Mouse (Mus musculus) intestine, postnatal 0 days (tissue): ENCODE measurements around the gene Sox12. TPM values are rescaled to one million over a fixed set of nuclear protein-coding genes. Genes with fewer than 3 reads are reported as not detected.

Experiments
- ATAC-seq: fragments of 200-750 bp; cut with Nextera tagmentation; 2 replicates; pipeline ENCODE4 v1.8.0; 2017; ENCODE audit warnings: mild to moderate bottlenecking, moderate TSS enrichment, moderate library complexity
- H3K27ac ChIP-seq: fragments of 300-500 bp; sonication (generic); 2 replicates; pipeline ENCODE4 v1.5.1; 2014; ENCODE audit warnings: mild to moderate bottlenecking, low read depth, low read length, moderate library complexity
- H3K27me3 ChIP-seq: fragments of 300-500 bp; sonication (generic); replicated peaks from 2 replicates; pipeline ENCODE4 v1.6.1; 2014; ENCODE audit warnings: low read length, mixed read lengths; ENCODE audit not compliant: control insufficient read depth, insufficient read depth
- H3K36me3 ChIP-seq: fragments of 300-500 bp; sonication (generic); 2 replicates; pipeline ENCODE4 v1.6.1; 2014; ENCODE audit warnings: mild to moderate bottlenecking, moderate library complexity; ENCODE audit not compliant: control insufficient read depth, insufficient read depth
- H3K4me1 ChIP-seq: fragments of 300-500 bp; sonication (generic); replicated peaks from 2 replicates; pipeline ENCODE4 v1.6.1; 2014; ENCODE audit warnings: antibody characterized with exemption, low read length, mixed read lengths; ENCODE audit not compliant: control insufficient read depth, insufficient read depth
- H3K4me2 ChIP-seq: fragments of 300-500 bp; sonication (generic); replicated peaks from 2 replicates; pipeline ENCODE4 v1.6.1; 2014; ENCODE audit warnings: low read depth, mild to moderate bottlenecking, moderate library complexity
- H3K4me3 ChIP-seq: fragments of 300-500 bp; sonication (generic); 2 replicates; pipeline ENCODE4 v1.5.1; 2014; ENCODE audit warnings: low read depth, low read length
- H3K9ac ChIP-seq: fragments of 300-500 bp; sonication (generic); 2 replicates; pipeline ENCODE4 v1.6.1; 2014; ENCODE audit warnings: mild to moderate bottlenecking, low read depth, low read length
- H3K9me3 ChIP-seq: fragments of 300-500 bp; sonication (generic); 2 replicates; pipeline ENCODE4 v1.6.1; 2016; ENCODE audit warnings: mixed run types; ENCODE audit not compliant: control insufficient read depth
- CTCF ChIP-seq: sonication (generic); IDR thresholded peaks from 2 replicates; pipeline ENCODE4 v1.5.1; 2016; ENCODE audit warnings: low read depth, mild to moderate bottlenecking, control low read depth, antibody characterized with exemption, moderate library complexity
- WGBS: fragments of 180-500 bp; shearing (Covaris S2); extraction: QIAGEN DNeasy Blood & Tissue Kit; methylation state at CpG from one replicate; pipeline ENCODE4 v1.1.7; 2014; 5-methylcytosine and 5-hydroxymethylcytosine counted together
- polyA plus RNA-seq: library from polyadenylated mRNA; unstranded; fragments of >200 nt; fragmentation: Nextera tagmentation; extraction: Ambion mirVana; gene quantifications from 2 replicates; pipeline ENCODE4 v1.2.1, GENCODE M21; 2015

Gene Sox12
- polyA plus RNA-seq, 1 experiment from 2014 or later: 2.8 TPM

DNA sequence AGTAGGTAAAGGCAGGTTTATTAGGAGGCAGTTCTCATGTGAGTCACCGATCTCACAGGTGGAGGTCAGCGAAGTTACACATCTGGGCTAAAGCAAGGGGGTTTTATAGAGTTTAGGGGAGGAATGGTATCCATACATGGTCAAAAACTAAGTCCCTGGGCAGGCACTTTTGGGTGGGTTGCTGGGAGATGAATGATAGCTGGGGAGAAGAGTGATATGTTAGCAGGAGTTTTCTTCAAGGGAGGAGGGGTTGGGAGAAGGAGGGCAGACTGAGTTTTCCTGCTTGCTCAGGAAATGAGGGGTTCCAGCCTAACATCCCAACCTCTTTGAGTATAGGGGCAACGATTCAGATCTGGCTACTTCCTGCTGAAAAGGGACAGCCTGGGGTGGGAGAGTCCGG is 17.4 kb upstream of the Sox12 start, which contains the start of gene 6820408C15Rik:
Gene 6820408C15Rik (plus strand): TSS at position 301 of the 400 bp plus-strand sequence.
- 26% methylated on average over 4 of the region's 4 CpGs for WGBS
- no peak for ATAC-seq
- Histone ChIP-seq H3K27ac (peak within 1 kb of the TSS; percentile 94), H3K4me1 (no peaks in the 10 kb centered on the region; the same call in 1 of the 2 replicates), H3K4me3 (peak within 1 kb of the TSS; percentile 90), H3K27me3 (no peaks in the 10 kb centered on the region), H3K36me3 (no peaks in the 10 kb centered on the region), H3K9ac (peak within 1 kb of the TSS; percentile 97), H3K4me2 (peak within 1 kb of the TSS; percentile 86), H3K9me3 (no peaks in the 10 kb centered on the region; the same call in 1 of the 2 replicates)
- no peak for TF ChIP-seq CTCF

DNA sequence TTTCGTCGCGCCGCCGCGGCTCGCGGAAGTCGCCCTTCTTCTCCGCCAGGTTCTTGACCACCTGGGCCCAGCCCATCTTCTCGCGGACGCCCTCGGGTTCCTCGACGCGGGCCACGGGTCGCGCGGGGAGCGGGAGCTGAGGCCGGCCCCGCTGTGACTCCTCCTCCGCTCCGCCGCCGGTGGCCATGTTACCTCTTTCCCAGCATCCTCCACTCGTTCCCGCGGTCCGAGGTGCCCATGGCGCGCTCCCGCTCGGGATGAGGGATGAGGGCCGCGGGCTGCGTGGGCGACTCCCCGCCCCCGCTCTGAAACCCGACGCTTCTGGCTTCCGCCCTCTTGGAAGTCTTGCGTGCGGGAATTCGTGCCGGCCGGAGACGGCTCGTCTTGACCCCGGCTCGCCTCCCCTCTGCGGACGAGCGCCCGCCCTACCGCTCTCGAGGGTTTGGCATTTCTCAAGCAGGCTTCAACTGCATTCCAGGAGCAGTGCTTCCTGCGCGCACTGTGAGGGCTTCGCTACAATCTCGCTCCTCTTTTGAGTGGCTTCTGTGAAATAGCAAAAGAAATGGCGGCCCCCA is 16.8 kb upstream of the Sox12 start, which contains the start of gene Zcchc3:
Gene Zcchc3 (minus strand): TSS at position 437 of the 575 bp plus-strand sequence.
- TF ChIP-seq CTCF: no peak
- Histone ChIP-seq H3K4me1 (no peaks in the 10 kb centered on the region; the same call in 1 of the 2 replicates), H3K27me3 (no peaks in the 10 kb centered on the region), H3K9me3 (no peaks in the 10 kb centered on the region; the same call in 1 of the 2 replicates), H3K36me3 (no peaks in the 10 kb centered on the region), H3K9ac (peak within 1 kb of the TSS; percentile 97), H3K4me3 (peak within 1 kb of the TSS; percentile 90), H3K4me2 (peak within 1 kb of the TSS; percentile 86), H3K27ac (peak within 1 kb of the TSS; percentile 94)
- peak; percentile 76 for ATAC-seq
- under 1% methylated on average over 63 of the region's 65 CpGs for WGBS

- H3K27ac ChIP-seq: peak overlapping the region; percentile 94
Measured at GRCm38 (mm10) chr2:152413765-152414584, 16.1 kb upstream of the Sox12 start.

GRCm38 (mm10) chr2:152413158-152413764 is 15.4 kb upstream of the Sox12 start:
- H3K4me1 ChIP-seq: no peaks in the 10 kb centered on the region; the same call in 1 of the 2 replicates
- H3K27ac ChIP-seq: peak overlapping the region; percentile 94
- no peaks in the 10 kb centered on the region for H3K36me3 ChIP-seq
- peak overlapping the region; percentile 90 for H3K4me3 ChIP-seq
- WGBS: 5% methylated on average over 21 of the region's 21 CpGs
- peak; percentile 11; the same call in 1 of the 2 replicates for ATAC-seq
- H3K27me3 ChIP-seq: no peaks in the 10 kb centered on the region
- TF ChIP-seq CTCF: no peak
- H3K9me3 ChIP-seq: no peaks in the 10 kb centered on the region; the same call in 1 of the 2 replicates
- peak overlapping the region; percentile 86 for H3K4me2 ChIP-seq
- peak overlapping the region; percentile 97 for H3K9ac ChIP-seq

More at GRCm38 (mm10) chr2:152413765-152414584, 16.1 kb upstream of the Sox12 start:
- H3K4me3 ChIP-seq: peak overlapping the region; percentile 90
- H3K9ac ChIP-seq: peak overlapping the region; percentile 97
- H3K36me3 ChIP-seq: no peaks in the 10 kb centered on the region
- H3K4me1 ChIP-seq: no peaks in the 10 kb centered on the region; the same call in 1 of the 2 replicates
- WGBS: 1% methylated on average over 86 of the region's 86 CpGs
- peak overlapping the region; percentile 86 for H3K4me2 ChIP-seq
- no peaks in the 10 kb centered on the region for H3K27me3 ChIP-seq
- TF ChIP-seq CTCF: no peak
- peak; percentile 12 for ATAC-seq
- H3K9me3 ChIP-seq: no peaks in the 10 kb centered on the region; the same call in 1 of the 2 replicates

GRCm38 (mm10) chr2:152412526-152413157 is 14.8 kb upstream of the Sox12 start:
- no peak for TF ChIP-seq CTCF

More at GRCm38 (mm10) chr2:152412526-152413157, 14.8 kb upstream of the Sox12 start:
- peak; percentile 19; the same call in 1 of the 2 replicates for ATAC-seq
- Histone ChIP-seq H3K27ac (peak overlapping the region; percentile 60; the same call in 1 of the 2 replicates), H3K9me3 (no peaks in the 10 kb centered on the region; the same call in 1 of the 2 replicates), H3K36me3 (no peaks in the 10 kb centered on the region), H3K27me3 (no peaks in the 10 kb centered on the region), H3K4me3 (peak overlapping the region; percentile 90), H3K4me2 (peak overlapping the region; percentile 86), H3K4me1 (no peaks in the 10 kb centered on the region; the same call in 1 of the 2 replicates), H3K9ac (peak overlapping the region; percentile 40; the same call in 1 of the 2 replicates)
- WGBS: 6% methylated on average over 15 of the region's 15 CpGs
